Mouse (Mus musculus) hindbrain, embryonic 16.5 days (tissue): ENCODE measurements at regions not wholly inside any gene's neighbourhood (a gene's known extent, or its start where the extent isn't known, plus 50 kb on each side); places are given as distances from the start of the nearest gene placed in this dataset.
A peak's percentile ranks its signal among the peaks of the same experiment; 100 is the strongest.

ENCODE experiments used
- ATAC-seq: fragments of 200-750 bp; cut with Nextera tagmentation; 2 replicates; pipeline ENCODE4 v1.8.0; 2017; ENCODE audit warnings: moderate TSS enrichment, moderate library complexity
- H3K27ac ChIP-seq: fragments of 300-500 bp; sonication (generic); 2 replicates; pipeline ENCODE4 v1.5.1; 2014; ENCODE audit warnings: low read depth, mild to moderate bottlenecking, control low read depth, low read length, moderate library complexity
- H3K27me3 ChIP-seq: fragments of 300-500 bp; sonication (generic); replicated peaks from 2 replicates; pipeline ENCODE4 v1.6.1; 2014; ENCODE audit warnings: low read length; ENCODE audit not compliant: control insufficient read depth, insufficient read depth
- H3K36me3 ChIP-seq: fragments of 300-500 bp; sonication (generic); 2 replicates; pipeline ENCODE4 v1.6.1; 2014; ENCODE audit warnings: mild to moderate bottlenecking, low read length, moderate library complexity, mixed read lengths; ENCODE audit not compliant: control insufficient read depth, insufficient read depth
- H3K4me1 ChIP-seq: fragments of 300-500 bp; sonication (generic); 2 replicates; pipeline ENCODE4 v1.6.1; 2014; ENCODE audit warnings: low read depth, low read length; ENCODE audit not compliant: control insufficient read depth, insufficient read depth
- H3K4me2 ChIP-seq: fragments of 300-500 bp; sonication (generic); 2 replicates; pipeline ENCODE4 v1.6.1; 2014; ENCODE audit warnings: mild to moderate bottlenecking, low read length, control low read depth, moderate library complexity
- H3K4me3 ChIP-seq: fragments of 300-500 bp; sonication (generic); 2 replicates; pipeline ENCODE4 v1.5.1; 2014; ENCODE audit warnings: mild to moderate bottlenecking, low read length, control low read depth, moderate library complexity
- H3K9ac ChIP-seq: fragments of 300-500 bp; sonication (generic); 2 replicates; pipeline ENCODE4 v1.6.1; 2014; ENCODE audit warnings: low read depth, mild to moderate bottlenecking, control low read depth, low read length, moderate library complexity
- H3K9me3 ChIP-seq: fragments of 300-500 bp; sonication (generic); 2 replicates; pipeline ENCODE4 v1.6.1; 2014; ENCODE audit warnings: mild to moderate bottlenecking, low read length, moderate library complexity; ENCODE audit not compliant: control insufficient read depth
- WGBS: fragments of 180-500 bp; shearing (Covaris S2); extraction: QIAGEN DNeasy Blood & Tissue Kit; methylation state at CpG from one replicate; pipeline ENCODE4 v1.1.7; 2014; 5-methylcytosine and 5-hydroxymethylcytosine counted together

- H3K27me3 ChIP-seq = no peaks in the 10 kb centered on the region
- 82% methylated on average over 6 of the region's 6 CpGs for WGBS
- ATAC-seq = no peak
- H3K4me2 ChIP-seq = no peak overlapping the region
- no peak overlapping the region for H3K27ac ChIP-seq
- no peaks in the 10 kb centered on the region for H3K36me3 ChIP-seq
- no peaks in the 10 kb centered on the region for H3K9me3 ChIP-seq
- no peak overlapping the region for H3K9ac ChIP-seq
- no peaks in the 10 kb centered on the region for H3K4me1 ChIP-seq
- no peak overlapping the region for H3K4me3 ChIP-seq
These were observed 112.2 kb upstream of the Nt5e start for GRCm38 (mm10) chr9:88214758-88215157.

GRCm38 (mm10) chr9:88220360-88220759, 106.6 kb upstream of the Nt5e start:
- Histone ChIP-seq H3K9ac (no peak overlapping the region), H3K9me3 (no peaks in the 10 kb centered on the region), H3K27me3 (peaks cover 2% of the 10 kb centered on the region; the same call in 1 of the 2 replicates), H3K4me3 (no peak overlapping the region), H3K27ac (no peak overlapping the region), H3K36me3 (no peaks in the 10 kb centered on the region), H3K4me1 (no peaks in the 10 kb centered on the region), H3K4me2 (no peak overlapping the region)
- 69% methylated on average over 3 of the region's 3 CpGs for WGBS
- ATAC-seq = no peak

- 68% methylated on average over 14 of the region's 14 CpGs for WGBS
- no peaks in the 10 kb centered on the region for H3K9me3 ChIP-seq
These were observed 105.7 kb upstream of the Nt5e start for GRCm38 (mm10) chr9:88221276-88221675.

GRCm38 (mm10) chr9:88221850-88222353, 105.1 kb upstream of the Nt5e start:
- H3K4me2 ChIP-seq = no peak overlapping the region
- peaks cover 2% of the 10 kb centered on the region; the same call in 1 of the 2 replicates for H3K27me3 ChIP-seq
- no peak overlapping the region for H3K9ac ChIP-seq
- H3K27ac ChIP-seq = no peak overlapping the region
- 15% methylated on average over 7 of the region's 7 CpGs for WGBS
- H3K9me3 ChIP-seq = no peaks in the 10 kb centered on the region
- H3K4me1 ChIP-seq = no peaks in the 10 kb centered on the region
- H3K4me3 ChIP-seq = no peak overlapping the region
- H3K36me3 ChIP-seq = no peaks in the 10 kb centered on the region
- peak; percentile 67 for ATAC-seq

More at GRCm38 (mm10) chr9:88221276-88221675, 105.7 kb upstream of the Nt5e start:
- no peak overlapping the region for H3K4me3 ChIP-seq
- H3K36me3 ChIP-seq = no peaks in the 10 kb centered on the region
- H3K4me1 ChIP-seq = no peaks in the 10 kb centered on the region
- no peak for ATAC-seq
- H3K9ac ChIP-seq = no peak overlapping the region
- H3K4me2 ChIP-seq = no peak overlapping the region
- H3K27me3 ChIP-seq = peaks cover 2% of the 10 kb centered on the region; the same call in 1 of the 2 replicates
- no peak overlapping the region for H3K27ac ChIP-seq

- Histone ChIP-seq H3K27me3 (no peaks in the 10 kb centered on the region), H3K4me1 (no peaks in the 10 kb centered on the region), H3K36me3 (no peaks in the 10 kb centered on the region), H3K4me3 (no peak overlapping the region), H3K27ac (no peak overlapping the region), H3K9me3 (no peaks in the 10 kb centered on the region), H3K9ac (no peak overlapping the region), H3K4me2 (no peak overlapping the region)
- no peak for ATAC-seq
- WGBS = 65% methylated on average over 2 of the region's 2 CpGs
These were observed 89.9 kb upstream of the Nt5e start for GRCm38 (mm10) chr9:88237126-88237525.

GRCm38 (mm10) chr9:88238346-88238745, 88.7 kb upstream of the Nt5e start:
- ATAC-seq = no peak
- Histone ChIP-seq H3K9ac (no peak overlapping the region), H3K27ac (no peak overlapping the region), H3K4me3 (no peak overlapping the region), H3K9me3 (no peaks in the 10 kb centered on the region), H3K4me2 (no peak overlapping the region), H3K27me3 (no peaks in the 10 kb centered on the region), H3K36me3 (no peaks in the 10 kb centered on the region), H3K4me1 (no peaks in the 10 kb centered on the region)
- WGBS = 70% methylated on average over 5 of the region's 5 CpGs

- Histone ChIP-seq H3K9ac (no peak overlapping the region), H3K4me1 (no peaks in the 10 kb centered on the region), H3K27me3 (no peaks in the 10 kb centered on the region), H3K4me3 (no peak overlapping the region), H3K4me2 (no peak overlapping the region; the same call in 1 of the 2 replicates), H3K36me3 (no peaks in the 10 kb centered on the region), H3K27ac (no peak overlapping the region), H3K9me3 (no peaks in the 10 kb centered on the region)
- WGBS = 28% methylated on average over 4 of the region's 4 CpGs
- ATAC-seq = peak; percentile 38; the same call in 1 of the 2 replicates
These were observed 86.3 kb upstream of the Nt5e start for GRCm38 (mm10) chr9:88240740-88241139.

GRCm38 (mm10) chr9:88241203-88241995, 85.6 kb upstream of the Nt5e start:
- H3K4me2 ChIP-seq = peak overlapping the region; percentile 55
- H3K27ac ChIP-seq = no peak overlapping the region
- H3K27me3 ChIP-seq = no peaks in the 10 kb centered on the region
- H3K36me3 ChIP-seq = no peaks in the 10 kb centered on the region
- no peaks in the 10 kb centered on the region for H3K9me3 ChIP-seq
- H3K9ac ChIP-seq = peak overlapping the region; percentile 24; the same call in 1 of the 2 replicates
- 6% methylated on average over 18 of the region's 18 CpGs for WGBS
- ATAC-seq = peak; percentile 98
- H3K4me3 ChIP-seq = peak overlapping the region; percentile 31
- no peaks in the 10 kb centered on the region for H3K4me1 ChIP-seq

- no peak overlapping the region for H3K4me2 ChIP-seq
- no peak overlapping the region for H3K4me3 ChIP-seq
- H3K36me3 ChIP-seq = no peaks in the 10 kb centered on the region
- H3K4me1 ChIP-seq = no peaks in the 10 kb centered on the region
- no peaks in the 10 kb centered on the region for H3K9me3 ChIP-seq
- H3K27me3 ChIP-seq = no peaks in the 10 kb centered on the region
- 93% methylated on average over 7 of the region's 7 CpGs for WGBS
- no peak for ATAC-seq
- H3K9ac ChIP-seq = no peak overlapping the region
- no peak overlapping the region for H3K27ac ChIP-seq
These were observed 84.5 kb upstream of the Nt5e start for GRCm38 (mm10) chr9:88242530-88242929.
